Mouse (Mus musculus) E14TG2a.4 (cell line): ENCODE results near the gene Engase.
A peak's percentile ranks its signal among the peaks of the same experiment; 100 is the strongest.

Source experiments
- H3K27me3 ChIP-seq: 2 replicates; pipeline ENCODE4 v1.6.1; 2014; ENCODE audit warnings: low read length, control low read depth; ENCODE audit not compliant: insufficient read depth
- H3K36me3 ChIP-seq: 2 replicates; pipeline ENCODE4 v1.6.1; 2014; ENCODE audit warnings: low read length, control low read depth; ENCODE audit not compliant: insufficient read depth
- H3K4me1 ChIP-seq: replicated peaks from 2 replicates; pipeline ENCODE4 v1.6.1; 2014; ENCODE audit warnings: low read depth, low read length, control low read depth
- H3K4me3 ChIP-seq: replicated peaks from 2 replicates; pipeline ENCODE4 v1.5.1; 2014; ENCODE audit warnings: mild to moderate bottlenecking, low read length
- H3K9me3 ChIP-seq: 2 replicates; pipeline ENCODE4 v1.6.1; 2014; ENCODE audit warnings: low read length, control low read depth
- CTCF ChIP-seq: conservative IDR thresholded peaks from 2 replicates; pipeline ENCODE4 v1.5.1; 2014; ENCODE audit warnings: low read length
- NANOG ChIP-seq: IDR thresholded peaks from 2 replicates; pipeline ENCODE4 v1.6.1; 2014; ENCODE audit warnings: borderline replicate concordance, low read length, mixed read lengths
- POU5F1 ChIP-seq: IDR thresholded peaks from 2 replicates; pipeline ENCODE4 v1.6.1; 2014; ENCODE audit warnings: low read length, borderline replicate concordance

Engase gene

DNA sequence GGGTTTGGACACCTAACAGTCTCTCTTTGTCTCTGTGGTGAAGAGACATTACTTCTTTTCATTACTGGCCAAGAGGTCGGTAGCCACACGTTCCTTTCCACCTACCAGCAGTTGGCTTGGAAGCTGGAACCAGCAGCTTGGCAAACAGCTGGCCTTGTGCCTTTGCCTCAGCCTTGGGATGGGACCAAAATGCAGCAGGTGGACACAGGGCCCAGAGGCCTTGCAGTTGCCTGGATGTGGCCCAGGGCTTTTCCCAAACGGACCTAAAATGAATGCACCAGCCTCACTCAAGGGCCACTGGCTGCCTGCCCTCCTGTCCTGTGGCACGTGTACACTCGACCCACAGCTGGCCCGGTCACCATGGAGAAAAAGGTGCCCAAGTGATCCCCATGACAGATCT, 25.4 kb upstream of the Engase start:
- Histone ChIP-seq H3K36me3 (no peaks in the 10 kb centered on the region), H3K27me3 (peaks cover 17% of the 10 kb centered on the region), H3K9me3 (no peaks in the 10 kb centered on the region), H3K4me1 (peaks cover 24% of the 10 kb centered on the region), H3K4me3 (no peak overlapping the region)
- TF ChIP-seq POU5F1: no peak
- TF ChIP-seq NANOG: no peak
- TF ChIP-seq CTCF: no peak

DNA sequence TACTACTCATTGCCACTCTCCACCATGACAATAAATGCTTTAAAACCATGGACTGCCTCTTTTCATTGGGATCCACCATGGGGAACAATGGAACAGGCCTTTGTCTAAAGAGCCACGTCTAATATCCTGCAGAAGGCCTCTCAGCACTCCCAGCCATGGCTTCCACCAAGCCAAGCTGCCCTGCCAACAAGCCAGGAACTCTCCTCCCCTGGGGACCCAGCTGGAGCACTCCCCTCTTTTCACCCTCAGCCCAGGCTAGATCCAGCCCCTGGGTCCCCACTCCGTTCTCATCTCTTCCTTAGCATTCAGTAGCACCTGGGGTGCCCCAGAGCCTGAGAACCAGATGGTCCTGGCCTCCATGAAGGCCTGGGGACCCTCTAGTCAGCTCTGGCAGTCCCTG, 23.7 kb upstream of the Engase start:
- TF ChIP-seq POU5F1: no peak
- no peak for TF ChIP-seq NANOG
- no peak for TF ChIP-seq CTCF
- H3K4me3 ChIP-seq: no peak overlapping the region
- H3K4me1 ChIP-seq: peaks cover 31% of the 10 kb centered on the region
- H3K9me3 ChIP-seq: no peaks in the 10 kb centered on the region
- no peaks in the 10 kb centered on the region for H3K36me3 ChIP-seq
- peaks cover 22% of the 10 kb centered on the region for H3K27me3 ChIP-seq

DNA sequence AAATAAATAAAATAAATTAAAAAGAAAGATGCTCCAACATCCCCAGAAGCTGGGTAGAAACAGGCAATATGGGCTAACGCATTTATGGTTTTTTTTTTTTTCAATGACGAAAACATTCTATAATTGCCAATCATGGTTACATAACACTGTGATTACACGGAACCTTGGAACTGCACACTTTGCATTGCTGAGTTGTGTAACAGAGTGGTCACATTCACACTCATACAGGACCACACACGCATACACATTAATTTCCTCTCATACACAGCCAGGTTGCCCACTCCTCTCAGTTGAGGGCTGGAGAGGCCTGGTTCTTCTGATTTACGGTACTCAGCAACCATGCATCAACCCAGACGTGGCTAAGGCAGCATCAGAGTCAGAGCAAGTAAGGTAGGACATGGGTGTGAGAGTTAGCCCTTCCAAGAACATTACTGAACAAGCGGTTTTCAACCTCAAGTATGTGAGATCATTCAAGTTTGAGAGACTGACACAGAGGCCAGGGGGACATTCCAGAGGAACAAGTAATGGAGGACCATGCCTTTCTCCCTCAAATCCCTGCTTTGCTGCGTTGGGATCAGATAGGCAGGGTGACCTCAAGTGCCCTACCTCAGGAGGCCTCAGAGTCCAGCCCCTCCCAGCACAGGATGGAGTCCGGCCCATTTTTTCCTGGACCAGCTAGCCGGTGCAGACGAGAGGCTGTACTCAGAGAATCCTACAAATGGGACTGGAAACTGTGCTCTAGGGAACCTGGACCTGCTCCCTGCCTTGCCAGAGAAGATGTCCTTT, 22.6 kb upstream of the Engase start:
- no peaks in the 10 kb centered on the region for H3K9me3 ChIP-seq
- no peak for TF ChIP-seq NANOG
- TF ChIP-seq POU5F1: no peak
- no peak for TF ChIP-seq CTCF
- H3K4me1 ChIP-seq: peaks cover 31% of the 10 kb centered on the region
- no peaks in the 10 kb centered on the region for H3K36me3 ChIP-seq
- no peak overlapping the region for H3K4me3 ChIP-seq
- peaks cover 14% of the 10 kb centered on the region for H3K27me3 ChIP-seq

DNA sequence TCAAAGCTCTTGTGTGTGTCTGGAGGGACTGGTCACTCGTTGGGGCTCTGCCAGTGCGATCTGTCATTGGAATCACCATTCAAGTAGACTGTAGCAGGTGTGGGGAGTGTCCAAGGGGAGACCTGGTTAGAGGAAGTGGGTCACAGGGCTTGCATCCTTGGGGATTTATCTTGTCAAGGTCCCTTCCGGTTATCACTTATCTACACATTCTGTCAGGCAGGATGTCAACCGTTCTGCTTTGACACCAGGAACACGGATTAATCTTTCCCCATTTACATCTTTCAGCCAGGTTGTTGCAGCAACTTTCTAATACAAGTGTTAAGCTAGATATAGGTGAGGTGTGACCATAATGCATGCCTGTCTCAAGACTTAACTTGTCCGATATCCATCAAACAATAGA, 20.8 kb upstream of the Engase start:
- Histone ChIP-seq H3K36me3 (no peaks in the 10 kb centered on the region), H3K4me3 (no peak overlapping the region), H3K27me3 (peaks cover 12% of the 10 kb centered on the region; the same call in 1 of the 2 replicates), H3K4me1 (peaks cover 31% of the 10 kb centered on the region), H3K9me3 (peaks cover 3% of the 10 kb centered on the region; the same call in 1 of the 2 replicates)
- no peak for TF ChIP-seq CTCF
- no peak for TF ChIP-seq POU5F1
- TF ChIP-seq NANOG: no peak

DNA sequence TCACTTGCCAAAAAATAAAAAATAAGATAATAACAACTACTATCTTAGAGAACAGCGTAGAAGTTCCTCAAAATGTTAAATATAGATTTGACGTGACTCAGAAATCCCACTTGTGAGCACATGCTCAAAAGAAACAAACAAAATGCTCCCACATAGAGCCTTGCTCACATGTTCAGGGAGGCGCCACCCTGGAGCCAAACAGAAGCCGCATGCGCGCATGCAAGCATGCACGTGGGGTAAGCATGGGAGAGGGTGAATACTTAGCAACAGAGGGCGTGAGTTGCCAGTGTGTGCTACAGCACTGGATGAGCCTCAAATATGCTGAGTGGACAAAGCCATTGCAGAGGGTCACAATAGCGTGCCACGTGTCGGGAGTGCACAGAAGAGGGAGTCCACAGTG, 19.7 kb upstream of the Engase start:
- Histone ChIP-seq H3K4me1 (peaks cover 37% of the 10 kb centered on the region), H3K9me3 (peaks cover 3% of the 10 kb centered on the region; the same call in 1 of the 2 replicates), H3K4me3 (no peak overlapping the region), H3K36me3 (no peaks in the 10 kb centered on the region), H3K27me3 (peaks cover 12% of the 10 kb centered on the region; the same call in 1 of the 2 replicates)
- TF ChIP-seq POU5F1: no peak
- TF ChIP-seq CTCF: no peak
- TF ChIP-seq NANOG: no peak

DNA sequence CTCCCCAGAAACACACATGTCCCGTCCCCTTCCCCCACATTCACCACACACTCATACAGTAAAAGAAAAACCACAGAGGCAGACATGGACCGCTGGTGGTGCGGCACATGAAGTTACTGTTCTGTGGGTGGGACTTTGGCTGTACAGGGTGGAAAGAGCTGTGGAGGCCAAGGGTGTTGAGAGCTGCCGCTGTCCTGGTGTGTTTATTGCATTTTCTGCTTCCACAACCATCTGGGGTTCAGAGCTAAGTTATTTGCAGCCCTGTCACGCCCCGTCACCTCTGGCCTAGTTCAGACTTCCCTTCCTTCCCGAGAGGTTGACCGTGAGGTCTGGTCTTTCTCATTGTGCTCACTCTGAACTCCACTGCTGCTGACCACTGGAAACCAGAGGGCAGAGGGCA, 17.6 kb upstream of the Engase start:
- Histone ChIP-seq H3K27me3 (peaks cover 12% of the 10 kb centered on the region; the same call in 1 of the 2 replicates), H3K9me3 (peaks cover 3% of the 10 kb centered on the region; the same call in 1 of the 2 replicates), H3K36me3 (no peaks in the 10 kb centered on the region), H3K4me1 (peaks cover 51% of the 10 kb centered on the region), H3K4me3 (no peak overlapping the region)
- TF ChIP-seq NANOG (no peak), CTCF (no peak), POU5F1 (no peak)

DNA sequence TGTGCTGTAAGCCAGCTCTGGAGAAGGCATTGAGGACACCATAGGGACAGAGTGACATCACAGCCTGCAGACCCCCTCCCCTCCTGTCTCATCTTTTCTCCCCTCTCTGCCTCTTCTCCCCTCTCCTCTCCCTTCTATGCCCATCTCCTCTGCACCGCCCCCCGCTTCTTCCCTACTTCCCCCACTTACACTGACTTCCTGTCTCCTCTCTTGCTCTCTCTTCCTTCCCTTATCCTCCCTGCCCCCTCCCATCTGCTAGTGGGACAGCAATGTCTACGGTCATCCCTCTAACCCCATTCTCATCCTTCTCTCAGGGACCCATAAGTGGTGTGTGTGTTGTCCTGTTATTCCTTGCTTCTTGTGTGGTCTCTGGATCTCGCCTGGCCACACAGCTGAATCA, 17.1 kb upstream of the Engase start:
- H3K9me3 ChIP-seq: peaks cover 3% of the 10 kb centered on the region; the same call in 1 of the 2 replicates
- no peak for TF ChIP-seq POU5F1
- TF ChIP-seq CTCF: no peak
- no peak for TF ChIP-seq NANOG
- no peaks in the 10 kb centered on the region for H3K36me3 ChIP-seq
- peaks cover 50% of the 10 kb centered on the region for H3K4me1 ChIP-seq
- H3K27me3 ChIP-seq: peaks cover 12% of the 10 kb centered on the region; the same call in 1 of the 2 replicates
- H3K4me3 ChIP-seq: no peak overlapping the region

DNA sequence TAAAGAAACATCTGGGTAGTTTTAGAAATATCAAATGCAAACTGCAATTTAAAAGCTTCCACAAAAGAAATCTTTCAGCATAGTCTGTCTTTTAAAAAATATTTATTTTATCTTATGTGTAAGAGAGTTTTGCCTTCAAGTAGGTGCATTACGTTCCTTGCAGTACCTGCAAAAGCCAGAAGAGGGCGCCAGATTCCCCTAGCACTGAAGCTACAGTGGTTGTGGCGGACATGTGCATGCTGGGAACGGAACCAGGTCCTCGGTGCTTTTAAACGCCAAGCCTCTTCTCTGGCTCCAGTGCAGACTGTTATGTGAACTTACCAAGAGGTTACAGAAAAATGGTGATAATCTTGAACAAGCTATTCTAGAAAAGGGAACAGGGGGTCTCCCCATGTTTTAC, 16.3 kb upstream of the Engase start:
- H3K4me3 ChIP-seq: no peak overlapping the region
- TF ChIP-seq POU5F1 (no peak), CTCF (peak; percentile 98)
- peaks cover 3% of the 10 kb centered on the region; the same call in 1 of the 2 replicates for H3K9me3 ChIP-seq
- H3K27me3 ChIP-seq: peaks cover 12% of the 10 kb centered on the region; the same call in 1 of the 2 replicates
- H3K4me1 ChIP-seq: peaks cover 47% of the 10 kb centered on the region
- H3K36me3 ChIP-seq: no peaks in the 10 kb centered on the region

DNA sequence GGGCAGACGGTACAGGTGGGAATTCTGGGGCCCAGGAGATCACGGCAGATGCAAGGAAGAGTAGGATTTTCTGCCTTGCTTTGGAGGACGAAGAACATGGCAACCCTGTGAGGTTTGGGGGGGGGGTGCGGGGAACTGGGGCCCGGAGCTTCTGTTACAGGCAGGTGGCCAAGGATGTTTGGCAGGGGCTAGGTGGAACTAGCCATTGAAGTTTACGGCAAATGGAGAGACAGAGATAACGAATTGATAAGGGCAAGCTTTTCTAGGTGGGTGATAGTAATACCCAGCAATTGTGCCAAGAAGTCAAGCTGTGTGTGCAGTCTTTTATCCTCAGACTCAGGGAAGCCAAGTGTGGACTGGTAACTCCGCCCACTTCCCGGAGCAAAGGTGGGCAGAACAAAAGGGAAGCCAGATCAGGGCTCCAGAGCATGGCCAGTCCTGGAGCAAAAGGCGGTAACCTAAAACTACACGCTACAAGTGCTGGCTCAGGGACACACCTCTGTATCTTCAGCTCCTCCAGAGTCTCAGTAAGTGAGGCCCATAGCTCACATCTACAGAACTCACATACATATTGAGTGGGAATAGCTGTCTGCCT, 9.1 kb upstream of the Engase start:
- Histone ChIP-seq H3K4me3 (peak overlapping the region; percentile 46), H3K9me3 (0 out of 2 replicates have a peak, but pooled peaks cover 3% of the 10 kb centered on the region), H3K36me3 (peaks cover 13% of the 10 kb centered on the region; the same call in 1 of the 2 replicates), H3K27me3 (no peaks in the 10 kb centered on the region), H3K4me1 (peaks cover 54% of the 10 kb centered on the region)
- no peak for TF ChIP-seq CTCF
- TF ChIP-seq NANOG: no peak
- no peak for TF ChIP-seq POU5F1
